Mouse (Mus musculus) hindbrain, embryonic 14.5 days (tissue): Measurements from ENCODE around the gene Nup210l. TPM values are rescaled to one million over a fixed set of nuclear protein-coding genes. Genes with fewer than 3 reads are reported as not detected.

ENCODE experiments used
- ATAC-seq: fragments of 200-750 bp; cut with Nextera tagmentation; 2 replicates; pipeline ENCODE4 v1.8.0; 2017; ENCODE audit warnings: moderate number of reproducible peaks, mild to moderate bottlenecking, moderate TSS enrichment, moderate library complexity; ENCODE audit not compliant: low FRiP score
- DNase-seq: peaks from one replicate; pipeline ENCODE4 v3.0.0-alpha.2; 2015; ENCODE audit warnings: low spot score
- H3K27ac ChIP-seq: fragments of 300-500 bp; sonication (generic); 2 replicates; pipeline ENCODE4 v1.5.1; 2014; ENCODE audit warnings: mild to moderate bottlenecking, moderate library complexity
- H3K27me3 ChIP-seq: fragments of 300-500 bp; sonication (generic); 2 replicates; pipeline ENCODE4 v1.6.1; 2014; ENCODE audit warnings: mild to moderate bottlenecking, low read length, mixed read lengths; ENCODE audit not compliant: control insufficient read depth, insufficient read depth
- H3K36me3 ChIP-seq: fragments of 300-500 bp; sonication (generic); replicated peaks from 2 replicates; pipeline ENCODE4 v1.6.1; 2014; ENCODE audit not compliant: control insufficient read depth, insufficient read depth
- H3K4me1 ChIP-seq: fragments of 300-500 bp; sonication (generic); replicated peaks from 2 replicates; pipeline ENCODE4 v1.6.1; 2014; ENCODE audit warnings: antibody characterized with exemption, low read length, mixed read lengths; ENCODE audit not compliant: control insufficient read depth, insufficient read depth
- H3K4me2 ChIP-seq: fragments of 300-500 bp; sonication (generic); replicated peaks from 2 replicates; pipeline ENCODE4 v1.6.1; 2014; ENCODE audit warnings: mild to moderate bottlenecking, moderate library complexity
- H3K4me3 ChIP-seq: fragments of 300-500 bp; sonication (generic); replicated peaks from 2 replicates; pipeline ENCODE4 v1.5.1; 2014; ENCODE audit warnings: mild to moderate bottlenecking, low read length
- H3K9ac ChIP-seq: fragments of 300-500 bp; sonication (generic); 2 replicates; pipeline ENCODE4 v1.6.1; 2014
- H3K9me3 ChIP-seq: fragments of 300-500 bp; sonication (generic); 2 replicates; pipeline ENCODE4 v1.6.1; 2016; ENCODE audit warnings: low read length; ENCODE audit not compliant: control insufficient read depth
- WGBS: fragments of 180-500 bp; shearing (Covaris S2); extraction: QIAGEN DNeasy Blood & Tissue Kit; methylation state at CpG from one replicate; pipeline ENCODE4 v1.1.7; 2014; 5-methylcytosine and 5-hydroxymethylcytosine counted together
- polyA plus RNA-seq: library from polyadenylated mRNA; unstranded; fragments of >200 nt; fragmentation: Nextera tagmentation; extraction: Ambion mirVana; gene quantifications from 2 replicates; pipeline ENCODE4 v1.2.1, GENCODE M21; 2014

Nup210l gene
- polyA plus RNA-seq, 1 experiment from 2014 or later, result 0.35 TPM

- no peaks in the 10 kb centered on the region for H3K27me3 ChIP-seq
- WGBS, result 86% methylated on average over 3 of the region's 3 CpGs
- no peak overlapping the region for H3K4me3 ChIP-seq
- no peak overlapping the region for H3K9ac ChIP-seq
- H3K4me2 ChIP-seq, result no peak overlapping the region
- no peak for ATAC-seq
- no peaks in the 10 kb centered on the region for H3K36me3 ChIP-seq
- H3K27ac ChIP-seq, result no peak overlapping the region
- no peak for DNase-seq
- no peaks in the 10 kb centered on the region for H3K4me1 ChIP-seq
- H3K9me3 ChIP-seq, result no peaks in the 10 kb centered on the region
Measured at GRCm38 (mm10) chr3:90179566-90179965, 75.6 kb downstream of the Nup210l start.

GRCm38 (mm10) chr3:90183581-90183980, 79.6 kb downstream of the Nup210l start:
- Histone ChIP-seq H3K36me3 (no peaks in the 10 kb centered on the region), H3K9ac (no peak overlapping the region), H3K4me2 (no peak overlapping the region), H3K4me1 (no peaks in the 10 kb centered on the region), H3K4me3 (no peak overlapping the region), H3K27ac (no peak overlapping the region), H3K27me3 (no peaks in the 10 kb centered on the region), H3K9me3 (no peaks in the 10 kb centered on the region)
- no peak for ATAC-seq
- no peak for DNase-seq
- WGBS, result 73% methylated on average over 3 of the region's 3 CpGs

- H3K4me2 ChIP-seq, result no peak overlapping the region
- DNase-seq (no peak), ATAC-seq (no peak)
- H3K4me3 ChIP-seq, result no peak overlapping the region
- no peak overlapping the region for H3K9ac ChIP-seq
- H3K4me1 ChIP-seq, result no peaks in the 10 kb centered on the region
- H3K27ac ChIP-seq, result no peak overlapping the region
- no peaks in the 10 kb centered on the region for H3K9me3 ChIP-seq
- no peaks in the 10 kb centered on the region for H3K27me3 ChIP-seq
- no peaks in the 10 kb centered on the region for H3K36me3 ChIP-seq
- 84% methylated on average over 11 of the region's 11 CpGs for WGBS
Measured at GRCm38 (mm10) chr3:90190859-90191510, 87.1 kb downstream of the Nup210l start.

GRCm38 (mm10) chr3:90194759-90195158, 90.8 kb downstream of the Nup210l start:
- no peak overlapping the region for H3K9ac ChIP-seq
- H3K27ac ChIP-seq, result no peak overlapping the region
- H3K9me3 ChIP-seq, result no peaks in the 10 kb centered on the region
- no peak overlapping the region for H3K4me3 ChIP-seq
- DNase-seq, result no peak
- WGBS, result 64% methylated on average over 4 of the region's 4 CpGs
- H3K4me2 ChIP-seq, result no peak overlapping the region
- ATAC-seq, result no peak
- no peaks in the 10 kb centered on the region for H3K36me3 ChIP-seq
- H3K27me3 ChIP-seq, result no peaks in the 10 kb centered on the region
- H3K4me1 ChIP-seq, result no peaks in the 10 kb centered on the region

GRCm38 (mm10) chr3:90195644-90196043, 91.7 kb downstream of the Nup210l start:
- no peaks in the 10 kb centered on the region for H3K36me3 ChIP-seq
- ATAC-seq, result no peak
- no peak overlapping the region for H3K9ac ChIP-seq
- no peaks in the 10 kb centered on the region for H3K4me1 ChIP-seq
- no peaks in the 10 kb centered on the region for H3K27me3 ChIP-seq
- 85% methylated on average over 1 of the region's 1 CpGs for WGBS
- no peak overlapping the region for H3K27ac ChIP-seq
- DNase-seq, result no peak
- H3K4me3 ChIP-seq, result no peak overlapping the region
- H3K4me2 ChIP-seq, result no peak overlapping the region
- H3K9me3 ChIP-seq, result no peaks in the 10 kb centered on the region

- no peak overlapping the region for H3K4me3 ChIP-seq
- no peak overlapping the region for H3K4me2 ChIP-seq
- no peaks in the 10 kb centered on the region for H3K27me3 ChIP-seq
- DNase-seq, result no peak
- no peak for ATAC-seq
- no peaks in the 10 kb centered on the region for H3K36me3 ChIP-seq
- no peaks in the 10 kb centered on the region for H3K9me3 ChIP-seq
- WGBS, result 83% methylated on average over 1 of the region's 1 CpGs
- H3K9ac ChIP-seq, result no peak overlapping the region
- H3K4me1 ChIP-seq, result no peaks in the 10 kb centered on the region
- H3K27ac ChIP-seq, result no peak overlapping the region
Measured at GRCm38 (mm10) chr3:90197548-90197947, 93.6 kb downstream of the Nup210l start.

GRCm38 (mm10) chr3:90202884-90203283, 99.0 kb downstream of the Nup210l start:
- Histone ChIP-seq H3K4me2 (no peak overlapping the region), H3K27ac (no peak overlapping the region), H3K27me3 (no peaks in the 10 kb centered on the region), H3K36me3 (peaks cover 15% of the 10 kb centered on the region), H3K4me3 (no peak overlapping the region), H3K9ac (no peak overlapping the region), H3K9me3 (no peaks in the 10 kb centered on the region), H3K4me1 (no peaks in the 10 kb centered on the region)
- DNase-seq (no peak), ATAC-seq (no peak)
- 64% methylated on average over 1 of the region's 1 CpGs for WGBS

GRCm38 (mm10) chr3:90203619-90204018, 99.7 kb downstream of the Nup210l start:
- Histone ChIP-seq H3K9ac (no peak overlapping the region), H3K4me3 (no peak overlapping the region), H3K27ac (no peak overlapping the region), H3K27me3 (no peaks in the 10 kb centered on the region), H3K4me2 (no peak overlapping the region), H3K4me1 (no peaks in the 10 kb centered on the region), H3K9me3 (no peaks in the 10 kb centered on the region), H3K36me3 (peaks cover 22% of the 10 kb centered on the region)
- ATAC-seq, result no peak
- 79% methylated on average over 5 of the region's 5 CpGs for WGBS
- no peak for DNase-seq

- ATAC-seq (no peak), DNase-seq (no peak)
- Histone ChIP-seq H3K9ac (no peak overlapping the region), H3K27ac (no peak overlapping the region), H3K9me3 (no peaks in the 10 kb centered on the region), H3K36me3 (peaks cover 32% of the 10 kb centered on the region), H3K27me3 (no peaks in the 10 kb centered on the region), H3K4me2 (no peak overlapping the region), H3K4me3 (no peak overlapping the region), H3K4me1 (no peaks in the 10 kb centered on the region)
- WGBS, result 98% methylated on average over 2 of the region's 2 CpGs
Measured at GRCm38 (mm10) chr3:90204582-90204981, 100.7 kb downstream of the Nup210l start.

GRCm38 (mm10) chr3:90208662-90209061, 104.7 kb downstream of the Nup210l start:
- Histone ChIP-seq H3K4me2 (no peak overlapping the region), H3K27ac (no peak overlapping the region), H3K4me1 (peaks cover 13% of the 10 kb centered on the region), H3K9me3 (no peaks in the 10 kb centered on the region), H3K36me3 (peaks cover 62% of the 10 kb centered on the region), H3K27me3 (no peaks in the 10 kb centered on the region), H3K9ac (no peak overlapping the region), H3K4me3 (no peak overlapping the region)
- DNase-seq (no peak), ATAC-seq (no peak)
- WGBS, result 95% methylated on average over 2 of the region's 2 CpGs
